Mouse (Mus musculus): ENCODE results near the gene Wdr25.

Wdr25 gene

DNA sequence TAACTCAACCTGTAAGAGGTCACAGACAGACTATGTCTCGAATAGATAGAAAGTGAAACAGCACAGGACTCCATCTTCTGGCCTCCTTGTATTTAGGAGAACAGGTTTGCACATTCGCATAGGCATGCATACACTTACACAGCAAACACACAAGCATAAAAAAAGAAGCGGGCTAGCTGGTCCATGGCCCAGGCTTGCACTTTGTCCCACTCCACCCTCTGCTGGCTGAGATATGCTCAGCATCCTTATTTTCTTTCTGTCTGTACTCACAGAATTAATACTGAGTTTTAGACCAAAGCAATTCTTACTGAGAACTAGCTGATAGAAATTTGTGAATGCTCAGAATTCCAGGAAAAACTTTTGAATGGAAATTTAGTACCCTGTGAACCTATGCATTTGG, 2.6 kb downstream of the Wdr25 start:
- in situ Hi-C loops (cut with MboI) = no loop called here

DNA sequence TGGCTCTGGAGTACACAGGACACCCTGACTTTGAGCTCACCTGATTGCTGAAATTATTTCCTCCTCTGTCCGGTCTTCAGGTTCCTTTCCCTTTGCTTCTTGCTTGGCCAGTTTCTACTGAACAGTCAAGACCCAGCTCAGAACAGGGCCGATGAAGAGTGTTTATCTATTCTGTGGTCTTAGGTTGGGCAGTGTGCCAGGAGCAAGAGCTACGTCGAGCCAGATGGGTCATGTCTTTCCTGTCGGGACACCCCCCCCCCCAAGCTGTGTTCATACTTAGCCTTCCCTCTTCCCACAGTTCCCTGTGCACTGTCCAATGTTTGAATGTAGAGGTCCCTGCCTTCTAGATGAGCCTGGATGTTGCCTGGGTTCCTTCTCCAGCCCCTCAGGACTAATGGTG, 7.9 kb downstream of the Wdr25 start:
- in situ Hi-C loops (cut with MboI) = loop anchor here (25.0 kb wide), 2 partner anchors 411 to 1461 kb away; no protein-coding TSS in a partner anchor

DNA sequence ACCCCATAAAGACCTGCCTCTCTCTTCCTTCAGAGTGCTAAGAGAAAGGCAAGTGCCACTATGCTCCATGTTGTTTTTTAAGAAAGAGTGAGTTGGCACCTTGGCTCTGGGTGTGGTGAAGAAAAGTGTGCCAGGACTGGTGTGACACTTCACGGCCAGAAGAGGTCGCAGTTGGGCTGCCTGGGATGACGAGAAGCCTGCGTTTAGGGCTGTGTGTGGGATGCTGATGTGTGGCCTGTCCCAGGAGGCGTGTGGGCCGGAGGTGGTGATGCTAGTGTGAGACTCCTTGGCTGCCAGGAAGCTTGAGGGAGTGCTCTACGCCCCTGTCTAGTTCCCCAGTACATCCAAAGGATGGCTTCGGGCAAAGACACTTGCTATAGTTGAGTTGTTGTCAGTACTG, 9.5 kb downstream of the Wdr25 start:
- in situ Hi-C loops (cut with MboI) = loop anchor here (25.0 kb wide), 2 partner anchors 409 to 1459 kb away; no protein-coding TSS in a partner anchor

DNA sequence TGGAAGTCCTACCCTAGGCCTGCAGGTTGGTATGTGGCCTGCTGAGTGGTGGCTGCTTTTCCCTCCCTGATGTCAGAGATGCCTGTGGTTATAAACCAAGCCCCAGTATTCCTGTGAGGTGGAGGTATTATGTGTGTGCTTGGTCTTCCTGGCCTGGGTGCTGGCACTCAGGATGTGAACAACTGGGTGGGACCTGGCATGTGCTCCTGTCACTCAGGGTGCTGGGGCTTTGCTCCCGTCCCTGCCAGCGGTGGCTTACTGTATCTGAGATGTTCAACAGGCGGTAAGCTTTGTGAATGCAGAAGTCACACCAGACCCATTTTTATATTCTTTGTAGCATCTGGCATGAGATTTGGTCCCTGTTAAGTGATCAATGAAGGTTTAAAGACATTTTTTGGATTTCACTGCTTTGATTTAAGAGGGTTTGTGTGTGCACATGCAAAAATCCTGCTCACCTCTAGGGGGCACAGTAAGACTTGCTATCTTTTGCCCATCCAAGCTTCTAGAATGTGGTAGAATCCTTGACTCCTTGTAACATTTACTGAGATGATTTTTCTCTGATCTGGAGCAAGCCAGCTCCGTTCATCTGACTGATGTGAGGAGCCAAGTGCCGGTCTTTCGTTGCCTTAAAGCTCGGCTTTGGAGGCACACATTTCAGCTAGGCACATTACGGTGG, 10.3 kb downstream of the Wdr25 start:
- in situ Hi-C loops (cut with MboI) = loop anchor here (25.0 kb wide), 2 partner anchors 409 to 1459 kb away; no protein-coding TSS in a partner anchor

DNA sequence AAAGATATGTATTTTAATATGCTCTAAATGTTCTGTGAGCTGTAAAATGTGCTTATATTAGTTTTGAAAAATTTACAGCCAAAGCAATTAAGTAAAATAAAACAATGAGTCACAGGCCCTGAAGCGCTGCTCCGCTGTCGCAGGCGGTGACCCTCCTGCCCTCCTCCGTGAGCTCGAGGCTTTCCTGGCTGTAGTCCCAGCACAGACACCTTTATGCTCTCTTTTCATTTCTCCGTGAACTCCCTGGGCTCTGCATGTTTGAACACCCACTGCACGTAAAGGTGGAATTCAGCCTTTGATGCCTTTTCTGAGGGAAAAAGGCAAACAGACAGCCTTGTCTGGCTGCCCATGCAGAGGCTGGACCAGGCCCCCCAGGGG, 10.8 kb downstream of the Wdr25 start:
- in situ Hi-C loops (cut with MboI) = loop anchor here (25.0 kb wide), 2 partner anchors 408 to 1458 kb away; no protein-coding TSS in a partner anchor

DNA sequence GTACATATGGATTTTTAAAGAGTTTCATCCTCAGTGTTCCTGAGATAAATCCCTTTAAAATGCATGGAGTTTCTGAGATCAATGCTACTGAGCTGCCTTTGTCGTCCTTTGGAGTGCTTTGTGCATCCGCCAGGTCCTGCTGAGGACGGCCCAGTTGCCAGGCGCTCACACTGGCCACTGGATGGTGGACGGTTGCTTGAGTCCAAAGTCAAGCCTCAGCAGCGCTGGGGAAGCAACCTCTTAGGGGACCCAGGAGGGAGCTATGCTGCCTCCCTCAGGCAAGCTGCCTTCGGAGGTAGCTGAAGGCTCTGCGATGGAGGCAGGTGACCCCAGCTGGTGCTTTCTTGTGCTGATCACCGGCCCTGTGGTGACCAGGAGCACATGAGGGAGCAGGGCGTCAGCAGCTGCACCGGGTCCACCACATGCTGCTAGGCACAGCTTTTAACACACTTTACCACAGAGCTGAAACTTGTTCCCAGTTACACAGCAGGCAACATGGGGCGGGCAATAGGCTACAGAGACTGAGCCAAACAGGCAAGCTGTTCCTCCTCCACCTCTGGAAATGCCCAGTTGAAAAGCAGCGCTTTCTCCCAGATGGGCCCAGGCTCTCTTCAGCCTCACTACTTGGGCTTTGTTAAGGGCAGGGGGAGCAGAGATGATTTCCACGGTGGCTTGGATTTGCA, 12.3 kb downstream of the Wdr25 start:
- in situ Hi-C loops (cut with MboI) = loop anchor here (25.0 kb wide), 2 partner anchors 407 to 1457 kb away; no protein-coding TSS in a partner anchor

DNA sequence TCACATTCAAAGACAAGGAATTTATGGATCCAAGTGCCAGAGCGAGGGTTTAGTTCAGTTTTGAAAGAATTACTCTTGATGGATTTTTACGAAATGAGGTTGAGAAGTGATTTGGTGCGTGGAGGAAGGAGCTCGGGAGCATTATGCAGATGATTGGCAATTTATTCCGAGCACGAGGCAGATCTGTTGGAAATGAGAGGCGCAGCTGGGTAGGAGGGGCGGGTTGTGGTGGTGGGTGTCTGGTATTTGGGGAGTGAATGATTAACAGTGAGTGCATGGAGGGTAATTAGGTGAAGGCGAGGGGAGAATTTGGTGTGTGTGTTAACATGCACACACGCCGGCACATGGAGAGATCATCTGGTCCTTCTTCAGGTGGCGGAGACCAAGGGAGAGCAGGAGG, 13.0 kb downstream of the Wdr25 start:
- in situ Hi-C loops (cut with MboI) = loop anchor here (25.0 kb wide), 2 partner anchors 406 to 1456 kb away; no protein-coding TSS in a partner anchor

DNA sequence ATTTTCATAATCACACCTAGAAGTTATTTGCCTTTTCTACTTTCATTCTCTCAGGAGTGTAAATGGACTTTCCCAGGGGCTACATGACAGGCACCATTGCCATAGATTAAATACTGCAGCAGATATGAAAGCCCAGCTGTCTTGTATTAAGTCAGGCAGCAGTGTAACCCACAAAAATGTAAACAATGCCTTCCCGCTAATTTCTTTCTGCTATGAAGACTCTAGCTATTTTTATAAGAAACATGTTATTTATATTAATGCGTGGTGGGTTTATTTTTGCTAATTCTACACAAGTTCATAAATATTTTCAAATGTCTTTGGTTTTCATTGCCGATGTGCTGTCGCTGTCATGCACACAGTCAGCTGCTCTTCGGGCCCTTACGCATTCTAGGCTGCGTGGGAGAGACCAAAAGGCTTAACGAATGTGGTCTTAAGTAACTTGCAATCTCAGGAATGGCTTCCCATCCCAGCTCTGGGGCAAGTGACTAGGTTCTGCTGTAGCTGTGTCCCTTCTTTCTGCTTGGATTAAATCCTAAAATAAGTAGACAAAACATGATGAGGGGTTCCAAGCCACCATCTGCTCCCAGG, 16.5 kb downstream of the Wdr25 start:
- in situ Hi-C loops (cut with MboI) = loop anchor here (25.0 kb wide), 2 partner anchors 402 to 1452 kb away; no protein-coding TSS in a partner anchor

DNA sequence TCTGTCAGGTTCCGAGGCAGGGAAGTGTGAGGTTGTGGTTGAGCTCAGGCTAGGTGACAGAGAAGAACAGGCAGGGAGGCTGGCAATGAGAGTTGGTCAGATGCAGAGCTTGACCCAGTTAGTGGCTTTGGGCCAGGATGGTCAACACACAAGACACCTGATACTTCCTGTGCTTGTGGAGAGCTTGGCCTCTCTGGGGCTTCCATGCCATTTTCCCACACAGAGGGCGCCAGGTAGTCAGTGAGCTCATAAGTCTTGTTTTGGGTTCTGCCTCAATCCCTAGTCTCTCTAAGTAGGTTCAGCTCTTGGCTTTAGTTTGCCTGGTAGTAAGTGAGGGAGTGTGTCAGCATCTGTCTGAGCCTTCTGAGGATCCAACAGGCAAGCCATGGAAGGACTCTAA, 19.0 kb downstream of the Wdr25 start:
- in situ Hi-C loops (cut with MboI) = loop anchor here (25.0 kb wide), 2 partner anchors 400 to 1450 kb away; no protein-coding TSS in a partner anchor

DNA sequence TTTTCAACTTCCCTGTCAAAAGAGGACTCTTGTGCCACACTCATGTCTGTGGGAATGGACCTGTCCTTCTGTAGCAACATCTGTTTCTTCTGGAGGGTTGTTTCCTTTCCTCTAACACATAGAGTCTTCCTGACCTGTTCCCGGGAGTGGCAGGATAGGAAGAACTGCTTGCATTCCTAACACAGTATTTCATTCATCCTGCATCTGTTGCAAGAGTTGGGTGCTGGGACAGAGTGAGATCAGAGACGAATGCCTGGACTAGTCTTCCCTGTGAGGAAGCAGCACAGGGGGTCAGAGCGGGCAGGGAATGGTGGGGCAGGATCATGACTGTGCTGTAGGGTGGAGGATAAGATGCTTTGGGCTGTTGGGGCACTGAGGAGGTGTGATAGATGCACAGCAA, 20.8 kb downstream of the Wdr25 start:
- in situ Hi-C loops (cut with MboI) = loop anchor here (25.0 kb wide), 2 partner anchors 398 to 1448 kb away; no protein-coding TSS in a partner anchor

DNA sequence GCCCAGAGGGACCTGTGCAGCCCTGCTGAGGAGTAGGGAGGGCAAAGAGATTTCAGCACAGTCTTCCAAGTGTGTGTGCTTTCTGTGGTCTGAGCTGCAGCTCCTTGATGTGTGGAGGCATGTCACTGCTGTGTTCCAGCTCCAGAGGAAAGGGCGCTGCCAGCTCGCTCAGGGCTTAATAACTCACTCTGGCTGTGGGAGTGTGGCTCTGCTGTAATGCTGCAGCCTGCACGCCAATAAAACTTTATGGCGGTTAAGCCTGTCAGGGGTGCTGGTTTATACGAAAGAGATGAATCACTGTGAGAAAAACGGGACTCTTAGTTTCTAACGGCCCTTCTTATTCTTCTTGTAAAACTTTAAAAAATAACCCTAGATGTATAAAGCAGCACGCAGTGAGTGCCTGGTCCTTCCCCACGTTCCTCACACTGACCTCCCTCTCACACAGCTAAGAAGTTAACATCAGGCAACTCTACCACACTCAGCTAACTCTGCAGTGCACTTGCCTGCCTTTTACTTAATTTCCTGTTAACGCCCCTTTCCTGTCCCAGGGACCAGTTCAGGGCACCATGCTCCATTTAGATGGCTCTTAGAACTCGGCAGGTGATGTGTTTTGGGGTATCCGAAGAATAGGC, 21.4 kb downstream of the Wdr25 start:
- in situ Hi-C loops (cut with MboI) = loop anchor here (25.0 kb wide), 2 partner anchors 397 to 1447 kb away; no protein-coding TSS in a partner anchor

DNA sequence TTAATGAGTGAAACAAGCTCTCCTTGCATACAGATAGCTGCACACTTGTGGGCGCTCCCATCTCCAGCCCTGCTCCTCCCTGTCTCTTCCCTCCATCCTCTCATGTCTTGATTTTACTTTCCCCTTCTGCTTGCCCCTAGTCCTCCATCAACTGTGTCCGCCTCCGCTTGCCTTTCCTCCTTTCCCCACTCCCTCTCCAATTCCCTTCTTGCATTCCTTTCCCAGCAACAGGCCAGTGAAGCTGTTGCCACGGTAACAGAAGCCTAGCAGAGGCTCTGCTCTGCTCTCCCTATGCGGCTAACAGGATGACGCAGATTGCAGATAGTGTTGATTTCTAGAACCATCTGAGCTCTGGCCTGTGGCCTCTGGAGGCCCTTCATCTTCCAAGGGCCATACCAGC, 22.5 kb downstream of the Wdr25 start:
- in situ Hi-C loops (cut with MboI) = loop anchor here (25.0 kb wide), 2 partner anchors 396 to 1446 kb away; no protein-coding TSS in a partner anchor

DNA sequence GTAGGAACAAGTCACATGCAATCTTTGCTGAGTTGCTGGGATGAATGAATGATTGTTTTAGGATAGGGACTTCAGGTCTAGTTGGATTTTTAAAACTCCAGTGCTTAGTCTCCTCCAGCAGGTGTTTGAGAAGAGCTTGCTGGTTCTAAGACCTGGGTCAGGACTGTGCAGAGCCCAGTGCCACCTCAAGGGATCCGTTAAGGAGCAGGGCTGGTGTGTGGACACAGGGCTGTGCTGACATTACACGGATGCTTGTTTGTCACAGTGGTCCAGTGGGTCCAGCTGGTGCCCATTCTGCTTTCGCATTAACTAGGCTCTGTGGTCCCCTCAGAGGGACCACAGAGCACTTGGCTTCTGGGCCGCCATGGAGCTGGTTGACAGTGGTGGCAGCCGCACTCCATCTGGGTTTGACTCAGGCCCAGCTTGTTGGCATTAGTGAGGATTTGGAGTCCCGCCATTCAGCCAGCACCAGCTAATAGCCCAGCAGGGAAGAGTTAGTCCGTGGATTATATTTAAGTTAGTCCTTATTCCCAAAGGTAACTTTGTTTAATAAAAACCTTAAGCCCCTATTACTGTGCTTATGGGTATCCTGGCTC, 23.1 kb downstream of the Wdr25 start:
- in situ Hi-C loops (cut with MboI) = loop anchor here (25.0 kb wide), 2 partner anchors 396 to 1446 kb away; no protein-coding TSS in a partner anchor

DNA sequence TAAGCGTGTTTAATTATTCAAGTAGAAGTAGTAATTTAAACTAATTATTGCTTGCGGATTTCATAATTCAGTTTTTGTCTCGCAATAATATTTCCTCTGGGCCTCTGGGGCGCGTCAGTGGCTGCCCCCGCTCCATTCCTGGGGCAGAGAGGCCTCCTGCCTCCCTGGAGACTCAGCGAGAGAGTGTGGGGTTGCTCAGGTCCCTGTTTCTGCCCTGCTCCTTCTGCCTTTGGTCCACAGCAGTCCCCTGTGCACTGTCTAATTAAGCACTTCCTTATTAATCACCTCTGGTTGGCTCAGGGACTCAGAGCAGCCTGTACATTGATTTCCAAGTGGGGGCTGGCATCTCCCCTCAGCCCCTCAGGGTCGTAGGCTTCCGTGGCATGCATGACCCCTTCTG, 24.1 kb downstream of the Wdr25 start:
- in situ Hi-C loops (cut with MboI) = loop anchor here (25.0 kb wide), 2 partner anchors 395 to 1445 kb away; no protein-coding TSS in a partner anchor

DNA sequence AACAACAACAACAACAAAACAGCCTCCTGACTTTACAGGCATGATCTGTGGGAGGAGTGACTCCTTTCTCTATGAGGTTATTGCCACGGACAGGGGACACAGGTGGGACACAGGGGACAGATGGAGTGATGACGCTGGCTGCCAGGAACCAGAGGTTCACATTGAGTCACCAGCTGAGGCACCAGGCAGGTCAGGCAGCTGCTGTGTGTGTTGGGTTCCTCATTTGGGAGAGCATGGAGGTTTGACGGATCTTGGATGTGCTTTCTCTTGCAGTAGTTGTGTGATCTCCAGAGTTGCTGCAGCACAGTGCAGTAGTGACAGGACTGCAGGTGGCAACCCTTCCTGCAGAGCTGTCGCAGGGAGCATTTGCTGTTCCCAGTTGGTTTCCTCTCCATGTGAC, 25.3 kb downstream of the Wdr25 start:
- in situ Hi-C loops (cut with MboI) = loop anchor here (25.0 kb wide), 2 partner anchors 394 to 1444 kb away; no protein-coding TSS in a partner anchor

DNA sequence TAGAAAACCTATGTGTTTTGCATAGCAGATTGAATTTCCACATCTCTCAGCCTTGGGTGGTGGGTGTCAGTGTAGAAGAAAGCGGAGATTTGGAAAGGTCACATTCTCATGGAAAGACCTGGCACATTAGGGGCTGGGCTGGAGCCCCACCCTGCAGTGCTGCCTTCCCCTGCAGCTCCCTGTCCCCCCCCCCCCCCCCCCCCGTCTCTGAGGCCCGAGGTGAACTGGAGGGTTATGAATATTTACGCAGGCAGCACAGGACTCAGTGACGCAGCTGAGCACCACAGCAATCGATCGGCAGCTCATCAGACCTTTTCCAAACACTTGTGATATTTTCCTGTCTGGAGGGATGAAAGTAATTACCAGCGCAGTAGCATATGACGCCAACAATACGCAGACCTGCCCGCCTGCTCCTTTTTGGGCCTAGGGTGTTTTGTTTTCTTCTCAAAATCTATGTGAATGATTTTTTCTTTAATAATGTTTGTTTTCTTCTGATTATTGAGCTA, 33.2 kb downstream of the Wdr25 start:
- in situ Hi-C loops (cut with MboI) = no loop called here

DNA sequence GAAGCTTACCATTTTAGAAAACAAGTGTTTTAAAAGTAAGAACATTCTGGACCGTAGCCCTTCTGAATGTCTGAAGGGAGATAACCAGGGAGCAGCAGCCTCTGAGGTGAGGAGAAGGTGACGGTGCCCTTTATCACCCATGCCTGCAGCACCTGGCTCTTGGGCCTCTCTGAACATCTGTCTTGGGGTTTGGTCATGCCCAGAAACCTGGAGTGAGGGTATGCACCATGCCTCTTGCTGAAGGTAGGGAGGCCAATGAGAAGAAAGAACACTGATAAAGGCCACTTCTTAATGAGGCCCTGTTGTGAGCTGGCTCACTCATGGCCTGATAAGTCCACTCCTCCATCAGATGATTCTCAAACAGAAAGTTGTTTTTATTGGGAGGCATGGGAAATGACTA, 34.8 kb downstream of the Wdr25 start:
- in situ Hi-C loops (cut with MboI) = no loop called here

DNA sequence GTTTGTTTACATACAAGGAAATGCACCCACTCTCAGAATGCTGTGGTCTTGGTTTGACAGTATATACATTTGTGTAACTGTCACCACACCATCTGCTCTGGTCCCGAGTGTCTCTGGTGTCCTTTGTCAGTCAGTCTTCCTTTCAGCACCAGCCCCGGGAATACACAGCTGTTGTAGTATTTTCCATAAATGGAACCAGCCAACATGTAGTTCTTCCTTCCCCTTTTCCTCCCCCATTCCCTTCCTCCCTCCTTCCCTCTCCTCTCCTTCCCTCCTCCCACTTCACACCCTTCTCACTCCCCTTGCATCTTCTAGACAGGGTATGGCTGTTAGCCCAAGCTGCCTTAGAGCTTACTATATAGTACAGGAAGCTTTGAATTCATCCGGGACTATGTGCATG, 36.0 kb downstream of the Wdr25 start:
- in situ Hi-C loops (cut with MboI) = no loop called here

DNA sequence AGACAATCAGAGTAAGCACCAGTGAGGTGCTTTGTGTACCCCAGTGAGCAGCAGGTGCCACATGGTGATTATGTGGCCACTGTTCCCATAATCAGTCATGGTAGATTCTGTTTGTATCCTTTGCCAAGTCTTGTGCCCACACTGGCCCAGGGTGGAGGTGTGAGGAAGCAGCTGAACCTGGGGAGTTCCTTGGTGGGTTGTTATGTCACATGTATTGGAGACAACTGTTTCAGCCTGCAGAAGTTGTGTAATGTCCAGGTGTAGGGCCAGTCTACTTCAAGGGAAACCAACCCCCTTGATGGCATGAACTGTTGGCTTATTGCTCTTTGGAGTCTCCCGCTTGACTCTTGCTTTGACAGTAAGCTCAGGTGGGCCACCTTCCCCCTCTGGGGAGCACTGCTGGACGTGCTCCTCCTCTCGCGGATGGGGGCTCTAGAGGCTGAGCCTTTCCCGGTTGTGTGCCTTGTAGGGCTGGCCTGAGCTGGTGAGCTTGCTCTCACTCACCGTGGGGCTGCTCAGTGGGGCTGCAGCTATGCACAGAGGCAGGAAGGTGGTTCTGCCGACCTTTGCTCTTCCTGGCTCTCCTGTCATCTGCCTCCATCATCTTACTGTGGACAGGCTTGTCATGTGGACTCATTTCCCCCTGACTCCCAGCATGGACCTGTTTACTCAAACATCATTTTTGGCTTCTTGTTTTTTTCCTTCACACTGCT, 38.1 kb downstream of the Wdr25 start:
- in situ Hi-C loops (cut with MboI) = no loop called here

DNA sequence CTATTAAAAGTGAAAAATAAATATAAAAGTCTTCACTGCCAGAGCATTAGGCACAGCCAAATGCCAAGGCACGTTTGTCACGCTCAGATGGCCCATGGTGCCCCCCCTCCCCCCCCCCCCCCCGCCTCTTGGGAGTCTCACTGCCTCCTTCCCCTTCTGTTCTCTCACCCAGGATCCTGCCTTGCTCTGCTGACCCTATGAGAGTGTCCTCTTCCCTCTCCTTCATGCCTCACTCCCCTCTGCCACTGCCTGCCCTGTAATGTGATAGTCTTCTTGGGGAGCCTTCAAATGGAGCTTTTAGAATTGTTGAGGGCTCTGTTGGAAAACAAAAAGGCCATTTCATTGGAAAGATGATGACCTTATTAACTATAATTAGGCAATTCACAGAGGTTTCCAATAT, 38.7 kb downstream of the Wdr25 start:
- in situ Hi-C loops (cut with MboI) = no loop called here
